Mouse (Mus musculus) kidney, postnatal 14 days (tissue): ENCODE data around the gene Gprc5c.

Experiments
- DNase-seq: peaks from one replicate; pipeline ENCODE4 v3.0.0; 2022; ENCODE audit warnings: mixed read lengths

The Gprc5c gene

GRCm38 (mm10) chr11:114843818-114844463 is 7.0 kb upstream of the Gprc5c start:
- DNase-seq = no peak

DNA sequence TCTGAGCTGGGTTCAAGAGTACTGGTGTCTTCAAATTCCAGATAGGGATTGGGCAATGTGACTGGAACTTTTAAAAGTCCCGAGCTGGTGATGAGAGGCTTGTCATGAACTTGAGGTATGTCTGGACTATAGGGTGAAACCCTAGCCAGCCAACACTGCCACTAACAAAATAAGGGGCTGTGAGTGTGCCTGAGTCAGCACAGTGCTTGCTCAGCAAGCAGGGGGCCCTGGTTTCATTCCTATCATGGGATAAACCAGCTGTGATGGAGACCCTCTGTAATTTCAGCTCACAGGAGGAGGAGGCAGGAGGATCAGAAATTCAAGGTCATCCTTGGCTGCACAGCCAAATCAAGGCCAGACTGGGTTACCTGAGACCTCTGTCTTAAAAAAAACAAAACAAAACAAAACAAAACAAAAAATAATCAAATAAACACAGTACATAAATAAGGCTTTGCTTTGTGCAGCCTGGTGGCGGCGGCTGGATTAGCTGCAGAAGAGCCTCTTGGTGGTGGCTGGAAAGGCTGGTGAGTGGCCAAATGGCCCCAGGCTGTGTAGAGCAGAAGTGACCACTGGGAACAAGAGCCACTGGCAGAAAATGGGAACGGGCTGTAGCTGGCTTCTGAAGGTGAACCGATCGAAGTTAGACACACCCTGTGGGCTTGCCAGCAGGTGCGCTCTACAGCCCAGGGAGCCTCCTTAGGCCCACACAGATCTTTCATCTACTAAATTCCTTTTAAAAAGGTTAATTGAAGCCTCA is 6.3 kb upstream of the Gprc5c start:
- DNase-seq = peak; percentile 47

DNA sequence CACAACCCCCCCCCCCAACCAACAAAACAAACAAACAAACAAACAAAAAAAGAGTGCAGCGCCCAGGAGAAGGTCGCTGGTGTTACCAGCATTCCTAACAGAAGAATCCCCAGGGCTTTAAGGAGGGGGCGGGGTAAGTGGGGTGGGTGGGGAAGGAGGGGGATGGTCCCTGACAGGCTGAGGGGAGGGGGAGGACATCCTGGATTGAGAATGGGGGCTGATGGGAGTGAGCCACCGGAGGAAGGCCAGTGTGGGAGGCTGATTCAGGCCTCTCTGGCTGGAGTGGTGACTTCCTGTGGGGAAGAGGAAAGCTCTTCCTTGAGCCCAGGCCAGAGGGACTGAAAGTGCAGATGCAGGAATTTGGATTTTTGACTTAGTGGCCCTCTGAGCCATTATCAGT is 4.6 kb upstream of the Gprc5c start:
- DNase-seq = no peak

DNA sequence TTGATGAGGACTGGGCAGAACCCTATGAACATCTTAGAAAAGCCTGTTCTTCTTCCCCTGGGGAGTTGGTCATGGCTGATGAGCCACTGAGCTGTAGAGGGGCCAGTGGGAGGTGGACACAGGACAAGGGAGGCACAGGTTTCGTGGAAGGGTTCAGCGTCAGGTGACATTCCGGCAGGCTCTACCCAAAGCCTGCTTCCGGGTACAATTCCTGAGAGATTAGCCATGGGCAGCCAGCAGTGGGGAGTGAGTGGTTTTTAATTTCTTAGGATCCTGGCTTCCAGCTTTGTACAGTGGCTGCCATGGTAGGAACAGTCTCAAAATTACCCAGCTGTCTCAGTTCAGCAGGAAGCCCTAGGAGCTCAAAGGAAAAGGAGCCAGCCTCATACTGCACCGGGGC is 3.9 kb upstream of the Gprc5c start:
- DNase-seq = no peak

DNA sequence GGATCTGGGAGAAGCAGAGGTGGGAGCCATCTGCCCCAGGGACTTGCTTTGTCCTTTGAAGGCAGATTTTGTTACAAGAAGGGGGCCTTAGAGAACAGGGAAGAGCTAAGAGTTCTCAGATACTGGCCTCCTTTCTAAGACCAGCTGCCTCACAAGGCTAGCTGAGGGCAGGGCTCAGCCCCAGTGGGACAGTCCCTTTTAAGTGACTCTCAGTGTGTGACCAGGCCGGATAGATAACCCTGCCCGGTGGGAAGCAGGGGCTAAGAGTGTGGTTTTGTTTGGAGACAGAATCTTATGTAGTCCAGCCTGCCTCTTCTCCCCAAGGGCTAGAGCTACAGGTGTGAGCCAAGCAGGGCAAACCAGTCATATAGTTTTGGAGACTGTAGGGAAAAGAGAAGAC is 1.4 kb upstream of the Gprc5c start:
- DNase-seq = no peak

DNA sequence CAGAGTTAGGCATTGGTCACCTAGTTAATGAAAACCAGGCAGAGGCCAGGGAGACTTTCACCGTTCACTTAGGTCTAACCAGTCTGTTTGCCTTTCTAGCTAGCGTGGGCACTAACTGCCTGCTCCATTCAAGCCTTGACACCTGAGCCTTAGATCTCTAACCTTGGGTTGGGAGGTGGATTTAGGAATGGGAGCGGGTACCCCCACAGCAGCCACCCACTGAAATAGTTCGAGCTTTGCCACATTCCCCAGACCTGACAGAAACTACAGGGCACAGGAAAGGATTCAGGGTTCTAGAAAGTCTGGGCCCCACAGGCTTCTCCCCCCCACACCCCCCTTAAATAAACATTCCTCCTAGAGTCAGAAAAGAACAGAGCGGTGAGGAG is 893 bp upstream of the Gprc5c start:
- peak; percentile 60 for DNase-seq

GRCm38 (mm10) chr11:114851269-114851607 is 286 bp downstream of the Gprc5c start:
- no peak for DNase-seq

DNA sequence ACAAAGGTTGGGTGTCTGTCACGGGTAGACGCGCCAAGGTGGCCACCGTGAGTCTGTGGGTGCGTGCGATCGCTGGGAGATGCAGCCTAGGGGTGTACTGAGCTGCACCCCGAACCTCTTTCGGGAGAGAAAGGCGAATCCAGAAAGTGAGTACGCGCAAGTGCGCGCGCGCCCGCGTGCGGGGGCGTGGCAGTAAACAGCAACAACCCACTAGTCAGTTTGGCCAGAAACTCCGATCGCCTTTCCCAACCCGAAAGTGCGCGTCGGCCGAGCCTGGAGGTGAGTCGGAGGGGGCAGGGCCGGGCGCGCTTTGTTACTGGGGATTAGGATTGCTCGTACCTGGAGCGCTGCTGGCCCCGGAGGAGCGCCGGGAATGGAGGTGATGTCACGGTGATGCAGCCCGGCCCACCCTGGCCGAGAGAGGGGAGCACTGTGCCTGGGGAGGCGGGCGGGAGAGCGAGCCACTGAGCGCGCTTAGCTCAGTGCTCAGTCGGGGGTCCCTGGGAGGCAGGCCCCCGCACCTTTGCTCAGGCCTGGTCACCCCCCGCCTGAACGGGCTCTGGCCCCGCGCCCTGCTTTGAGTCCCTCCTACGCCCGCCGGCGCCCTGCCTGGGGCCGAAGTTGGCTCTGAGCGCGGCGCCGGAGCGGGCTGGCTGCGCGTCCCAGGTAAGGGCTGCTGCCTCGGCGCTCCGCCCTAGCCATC is 807 bp downstream of the Gprc5c start:
- DNase-seq = peak; percentile 90

DNA sequence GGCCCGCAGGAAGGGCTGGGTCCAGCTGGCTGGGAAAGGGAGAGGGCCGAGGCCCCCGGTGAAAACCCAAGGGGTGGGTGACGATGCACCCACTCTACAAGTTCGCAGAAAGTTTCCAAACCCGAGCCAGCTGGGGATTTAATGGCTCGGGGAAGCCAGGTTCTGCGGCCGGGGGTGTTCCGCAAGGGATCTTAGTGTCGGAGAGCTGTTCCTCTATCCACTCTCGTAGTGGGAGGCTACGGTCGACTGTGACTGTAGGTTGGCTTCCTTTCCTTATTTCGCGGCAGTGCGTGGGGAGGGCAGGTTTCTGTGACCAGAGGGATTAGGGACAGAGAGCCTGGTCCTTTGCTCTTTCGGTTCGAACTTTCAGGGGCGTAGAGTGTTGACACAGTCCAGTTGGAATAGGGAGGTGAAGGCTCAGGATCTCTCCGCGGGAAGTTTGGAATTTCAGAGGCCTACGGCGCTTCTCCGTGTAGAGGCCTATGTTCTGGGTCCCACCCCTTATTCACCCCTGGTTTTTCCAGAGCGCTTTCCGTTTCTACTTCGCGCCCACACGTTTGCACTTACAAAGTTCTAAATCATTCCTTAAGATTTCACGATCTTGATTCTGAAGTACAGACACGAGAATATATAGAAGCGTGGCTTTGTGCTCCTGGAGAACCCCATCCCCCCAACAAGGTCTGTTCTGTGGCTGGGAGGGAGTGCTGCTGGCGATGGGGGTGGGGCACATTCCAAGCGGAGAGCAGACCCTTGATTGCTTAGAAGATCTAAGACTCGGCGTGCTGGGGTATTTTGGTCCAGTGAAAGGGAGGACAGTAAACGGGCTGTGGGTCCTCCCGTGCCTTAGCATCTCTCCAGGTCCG is 1.6 kb downstream of the Gprc5c start:
- DNase-seq = peak; percentile 47

- peak; percentile 57 for DNase-seq
Observed at GRCm38 (mm10) chr11:114853174-114853838, 2.4 kb downstream of the Gprc5c start.

DNA sequence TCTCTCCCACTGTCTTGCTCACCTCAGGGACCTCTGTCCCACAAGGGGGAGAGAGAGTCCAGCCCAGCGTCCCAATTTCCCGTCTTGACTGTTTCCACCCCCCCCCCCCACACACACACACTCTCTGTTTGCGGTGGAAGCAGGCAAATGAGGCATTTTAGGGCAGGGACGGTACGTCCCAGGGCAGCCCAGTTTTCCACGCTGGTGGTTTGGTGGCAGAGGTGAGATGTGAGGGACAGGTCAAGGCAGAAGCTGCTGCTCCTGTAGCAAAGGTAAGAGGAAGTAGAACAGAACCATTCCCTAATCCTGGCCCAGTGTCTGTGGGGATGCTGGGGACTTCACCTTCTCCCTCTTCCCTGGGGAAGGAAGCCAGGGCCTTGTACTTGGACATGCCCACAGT is 3.6 kb downstream of the Gprc5c start:
- DNase-seq = no peak

DNA sequence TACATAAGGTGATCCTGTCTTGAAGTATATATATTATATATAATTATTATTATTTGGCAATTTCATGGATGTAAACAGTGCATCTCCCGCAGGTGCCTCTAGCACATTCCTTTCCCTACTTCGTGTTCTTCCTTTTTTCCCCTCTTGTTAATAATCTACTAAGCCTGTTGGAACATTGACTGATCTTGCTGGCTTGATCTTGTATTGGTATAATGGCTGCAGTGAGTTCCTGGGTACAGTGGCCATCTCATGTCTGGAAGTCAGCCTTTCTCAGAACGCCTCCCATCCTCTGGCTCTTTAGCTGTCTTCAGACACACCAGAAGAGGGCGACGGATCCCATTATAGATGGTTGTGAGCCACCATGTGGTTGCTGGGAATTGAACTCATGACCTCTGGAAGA is 5.2 kb downstream of the Gprc5c start:
- no peak for DNase-seq

- DNase-seq = no peak
Observed at GRCm38 (mm10) chr11:114858641-114859040, 7.7 kb downstream of the Gprc5c start.

GRCm38 (mm10) chr11:114861057-114861456 is 10.1 kb downstream of the Gprc5c start:
- DNase-seq = no peak

DNA sequence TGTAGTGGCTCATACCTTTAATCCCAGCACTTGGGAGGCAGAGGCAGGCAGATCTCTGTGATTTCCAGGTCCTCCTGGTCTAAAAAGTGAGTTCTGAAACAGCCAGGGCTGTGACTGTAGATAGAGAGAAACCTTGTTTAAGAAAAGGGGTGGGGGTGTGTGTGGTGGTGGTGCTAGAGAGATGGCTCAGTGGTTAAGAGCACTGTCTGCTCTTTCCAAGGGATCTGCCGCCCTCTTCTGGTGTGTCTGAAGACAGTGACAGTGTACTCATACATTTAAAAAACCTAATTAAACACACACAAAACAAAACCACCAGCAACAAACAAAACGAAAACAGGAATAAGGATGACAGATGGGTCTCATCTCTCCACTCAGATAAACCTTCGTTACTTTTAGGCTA is 11.7 kb downstream of the Gprc5c start:
- DNase-seq = no peak

DNA sequence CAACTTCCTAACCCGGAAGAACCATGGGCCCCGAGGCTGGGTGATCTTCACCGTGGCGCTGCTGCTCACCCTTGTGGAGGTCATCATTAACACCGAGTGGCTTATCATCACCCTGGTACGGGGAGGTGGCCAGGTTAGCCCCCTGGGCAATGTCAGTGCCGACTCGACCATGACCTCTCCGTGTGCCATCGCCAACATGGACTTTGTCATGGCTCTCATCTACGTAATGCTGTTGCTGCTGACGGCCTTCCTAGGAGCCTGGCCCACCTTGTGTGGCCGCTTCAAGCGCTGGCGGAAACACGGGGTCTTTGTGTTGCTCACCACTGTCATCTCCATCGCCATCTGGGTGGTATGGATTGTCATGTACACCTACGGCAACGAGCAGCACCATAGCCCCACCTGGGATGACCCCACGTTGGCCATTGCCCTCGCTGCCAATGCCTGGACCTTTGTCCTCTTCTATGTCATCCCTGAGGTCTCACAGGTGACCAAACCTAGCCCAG is 13.0 kb downstream of the Gprc5c start:
- DNase-seq = no peak

- DNase-seq = peak; percentile 78
Observed at GRCm38 (mm10) chr11:114865999-114866398, 15.0 kb downstream of the Gprc5c start.

GRCm38 (mm10) chr11:114866486-114867360 is 15.8 kb downstream of the Gprc5c start:
- DNase-seq = peak; percentile 90

- DNase-seq = peak; percentile 64
Observed at GRCm38 (mm10) chr11:114867361-114868235, 16.6 kb downstream of the Gprc5c start.

DNA sequence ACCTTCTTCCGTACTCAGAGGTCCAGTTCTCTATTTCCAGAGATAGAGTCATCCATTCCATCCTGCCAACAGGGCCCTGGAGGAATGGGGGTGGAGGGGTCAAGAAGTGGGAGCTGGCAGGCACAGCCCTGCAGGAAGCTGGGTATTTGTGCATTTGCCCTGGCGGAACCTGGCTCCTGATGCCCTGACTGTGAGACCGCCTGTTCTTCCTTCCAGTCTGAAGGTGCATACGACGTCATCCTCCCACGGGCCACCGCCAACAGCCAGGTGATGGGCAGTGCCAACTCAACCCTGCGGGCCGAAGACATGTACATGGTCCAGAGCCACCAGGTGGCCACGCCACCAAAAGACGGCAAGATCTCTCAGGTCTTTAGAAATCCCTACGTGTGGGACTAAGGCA is 17.3 kb downstream of the Gprc5c start:
- DNase-seq = no peak
